Comparison of ENCODE assay signal across 15 mouse cellular contexts in genomic region chr11:99144456-99144855, GRCm38 (mm10). TPM values are rescaled to one million over a fixed set of nuclear protein-coding genes. Genes with fewer than 3 reads are reported as not detected.
DNase-seq lines count a peak whose midpoint lies in the region; ATAC-seq lines count a peak whose summit lies in the region.
"Had no signal": no experiment of that assay in that cellular context is flagged by ENCODE, and none has a peak within 500 bp of the region (broad histone marks: within the 10 kb centered on the region; RNA-seq: fewer than 3 reads in every experiment).

No protein-coding gene starts in this region.

- no peak overlapping the region for H3K4me3 ChIP-seq in heart, embryonic 10.5 days
- H3K4me3 ChIP-seq in megakaryocyte, embryonic 14.5 days (replicated peaks), result peak overlapping the region; percentile 53
- H3K4me3 ChIP-seq in limb, embryonic 15.5 days, result no peak overlapping the region
- H3K4me3 ChIP-seq: hindbrain, embryonic 15.5 days had no signal

- H3K36me3 ChIP-seq in heart, embryonic 10.5 days, result no peaks in the 10 kb centered on the region
- no peaks in the 10 kb centered on the region for H3K36me3 ChIP-seq in megakaryocyte, embryonic 14.5 days (replicated peaks; ENCODE audit: low read length)
- no peaks in the 10 kb centered on the region for H3K36me3 ChIP-seq in limb, embryonic 15.5 days
- H3K36me3 ChIP-seq: hindbrain, embryonic 15.5 days had no signal

- no peaks in the 10 kb centered on the region for H3K9me3 ChIP-seq in heart, embryonic 10.5 days
- H3K9me3 ChIP-seq in megakaryocyte, embryonic 14.5 days, result no peaks in the 10 kb centered on the region
- no peaks in the 10 kb centered on the region for H3K9me3 ChIP-seq in limb, embryonic 15.5 days
- H3K9me3 ChIP-seq: hindbrain, embryonic 15.5 days had no signal

- H3K27me3 ChIP-seq in heart, embryonic 10.5 days (ENCODE audit: insufficient read depth, poor library complexity, severe bottlenecking), result no peaks in the 10 kb centered on the region
- peaks cover 89% of the 10 kb centered on the region for H3K27me3 ChIP-seq in megakaryocyte, embryonic 14.5 days (replicated peaks)
- no peaks in the 10 kb centered on the region for H3K27me3 ChIP-seq in limb, embryonic 15.5 days
- H3K27me3 ChIP-seq: hindbrain, embryonic 15.5 days had no signal

- H3K9ac ChIP-seq in limb, embryonic 15.5 days, result no peak overlapping the region
- H3K9ac ChIP-seq: hindbrain, embryonic 15.5 days had no signal

- no peak for ATAC-seq in megakaryocyte, adult 5-6 weeks (ENCODE audit: poor library complexity, severe bottlenecking)
- ATAC-seq in activated CD4-positive, CD25-positive, alpha-beta regulatory T cell, adult 4 months, result peak; percentile 52
- ATAC-seq in limb, embryonic 15.5 days (ENCODE audit: insufficient number of reproducible peaks, low FRiP score, low TSS enrichment, low read depth), result no peak

- WGBS in heart, embryonic 10.5 days, result 44% methylated on average over 5 of the region's 5 CpGs
- WGBS in limb, embryonic 15.5 days, result 59% methylated on average over 5 of the region's 5 CpGs

- no peak for DNase-seq in heart, embryonic 10.5 days (ENCODE audit: low spot score)
- no peak for DNase-seq in heart, adult 8-10 months (ENCODE audit: low spot score)
- no peak for DNase-seq in cerebellum, adult 9-10 months
- DNase-seq in layer of hippocampus, adult 18-20 months (ENCODE audit: low spot score in 2 of 2), result no peak
- DNase-seq: adrenal gland, adult 8-10 months; lung, postnatal 36 days; right cerebral cortex, postnatal 4 days had no signal

- H3K4me1 ChIP-seq in heart, embryonic 10.5 days, result peaks cover 71% of the 10 kb centered on the region
- H3K4me1 ChIP-seq in megakaryocyte, embryonic 14.5 days, result peaks cover 59% of the 10 kb centered on the region
- peaks cover 69% of the 10 kb centered on the region for H3K4me1 ChIP-seq in limb, embryonic 15.5 days

- H3K4me2 ChIP-seq in limb, embryonic 15.5 days, result no peak overlapping the region
- H3K4me2 ChIP-seq: hindbrain, embryonic 15.5 days had no signal

- H3K27ac ChIP-seq in heart, embryonic 10.5 days, result peak overlapping the region; percentile 67; the same call in 1 of the 2 replicates
- H3K27ac ChIP-seq in limb, embryonic 15.5 days, result peak overlapping the region; percentile 18
- H3K27ac ChIP-seq: hindbrain, embryonic 15.5 days; stomach, postnatal 0 days had no signal

RNA-seq across cellular contexts. Expression of gene Ccr7, which starts 10.4 kb away (rescaled TPM):
- 0.25 and 0.78 TPM in 2 replicates for polyA plus RNA-seq in heart, embryonic 10.5 days (2016; fragmentation: Nextera tagmentation; extraction: Ambion mirVana)
- under 1 TPM in 3 of 4 experiments, not detected in 1; 0.14 to 0.57 (median 0.25) TPM for total RNA-seq in heart, adult 8-10 months (2022)
- polyA plus RNA-seq in megakaryocyte, embryonic 14.5 days (2012; ENCODE audit: insufficient read depth, low replicate concordance), result not detected in 2 replicates
- total RNA-seq in megakaryocyte, adult 5-6 weeks (2015), result 0.39 and 0.45 TPM in 2 replicates
- 0.18 TPM in 1 of 2 replicates, not detected in the other for total RNA-seq in megakaryocyte, adult 5-6 weeks (2017)
- 100 to 1,000 TPM; 243 to 261 TPM for polyA plus RNA-seq in activated CD4-positive, CD25-positive, alpha-beta regulatory T cell, adult 4 months (2017; shearing (Covaris generic))
- 0.38 and 0.48 TPM in 2 replicates for polyA plus RNA-seq in limb, embryonic 15.5 days (2015; fragmentation: Nextera tagmentation; extraction: Ambion mirVana)
- not detected for total RNA-seq in layer of hippocampus, adult 18-20 months (2021)
- total RNA-seq: gastrocnemius, adult 18-20 months; layer of hippocampus, postnatal 14 days had no signal

RNA-seq across cellular contexts. Expression of gene Tns4, which starts 55.4 kb away (rescaled TPM):
- 0.36 TPM in 2 replicates for polyA plus RNA-seq in heart, embryonic 10.5 days (2016; fragmentation: Nextera tagmentation; extraction: Ambion mirVana)
- total RNA-seq in heart, adult 8-10 months (2022), result under 1 TPM; 0.06 to 0.43 (median 0.16) TPM
- 0.93 TPM in 1 of 2 replicates, not detected in the other for polyA plus RNA-seq in megakaryocyte, embryonic 14.5 days (2012; ENCODE audit: insufficient read depth, low replicate concordance)
- 7.4 and 8.6 TPM in 2 replicates for total RNA-seq in megakaryocyte, adult 5-6 weeks (2015)
- total RNA-seq in megakaryocyte, adult 5-6 weeks (2017), result 4.1 and 4.6 TPM in 2 replicates
- not detected for polyA plus RNA-seq in activated CD4-positive, CD25-positive, alpha-beta regulatory T cell, adult 4 months (2017; shearing (Covaris generic))
- 1.9 and 2.1 TPM in 2 replicates for polyA plus RNA-seq in limb, embryonic 15.5 days (2015; fragmentation: Nextera tagmentation; extraction: Ambion mirVana)
- under 1 TPM; 0.08 to 0.32 TPM for total RNA-seq in layer of hippocampus, adult 18-20 months (2021)

Comparison
In these comparisons a context has a peak if more than half of its experiments do, and no peak if none do; other contexts are left out.
1. RNA of gene Ccr7, which starts 10.4 kb away (polyA plus RNA-seq): 243 to 261 TPM in activated CD4-positive, CD25-positive, alpha-beta regulatory T cell, adult 4 months; 0.25 to 0.78 TPM in heart, embryonic 10.5 days, 0.38 to 0.48 TPM in limb, embryonic 15.5 days and not detected in megakaryocyte, embryonic 14.5 days; every median in the first group is over 100 times any median in the second.